Mouse (Mus musculus) cerebral cortex, adult 2 months (tissue): ENCODE measurements around the gene Lrriq1.

ENCODE experiments used
- WGBS: fragments of 180-500 bp; shearing (Covaris S2); methylation state at CpG from one replicate; pipeline ENCODE4 v1.1.7; 2018; 5-methylcytosine and 5-hydroxymethylcytosine counted together

Lrriq1 gene

GRCm38 (mm10) chr10:103235707-103236459 is at the start of gene Lrriq1:
Lrriq1 (minus strand) TSS chr10:103236322.
- 3% methylated on average over 25 of the region's 25 CpGs for WGBS

GRCm38 (mm10) chr10:103253842-103254803 is 18.0 kb upstream of the Lrriq1 start:
- 50% methylated on average over 5 of the region's 5 CpGs for WGBS

- WGBS: 12% methylated on average over 4 of the region's 4 CpGs
Measured at GRCm38 (mm10) chr10:103236460-103236772, 294 bp upstream of the Lrriq1 start.

- WGBS: 93% methylated on average over 1 of the region's 1 CpGs
Measured at GRCm38 (mm10) chr10:103226646-103227045, 9.5 kb downstream of the Lrriq1 start.

- WGBS: 15% methylated on average over 4 of the region's 4 CpGs
Measured at GRCm38 (mm10) chr10:103194655-103195328, 41.3 kb downstream of the Lrriq1 start.

GRCm38 (mm10) chr10:103145769-103146379 is 90.2 kb downstream of the Lrriq1 start:
- 75% methylated on average over 8 of the region's 8 CpGs for WGBS

- WGBS: 87% methylated on average over 11 of the region's 11 CpGs
Measured at GRCm38 (mm10) chr10:103144927-103145768, 91.0 kb downstream of the Lrriq1 start.

- WGBS: 67% methylated on average over 4 of the region's 4 CpGs
Measured at GRCm38 (mm10) chr10:103142526-103142925, 93.6 kb downstream of the Lrriq1 start.

- 46% methylated on average over 6 of the region's 6 CpGs for WGBS
Measured at GRCm38 (mm10) chr10:103141532-103141931, 94.6 kb downstream of the Lrriq1 start.

GRCm38 (mm10) chr10:103140609-103141008 is 95.5 kb downstream of the Lrriq1 start:
- 83% methylated on average over 8 of the region's 8 CpGs for WGBS

- WGBS: 79% methylated on average over 6 of the region's 6 CpGs
Measured at GRCm38 (mm10) chr10:103114629-103115028, 121.5 kb downstream of the Lrriq1 start.

GRCm38 (mm10) chr10:103108090-103108489 is 128.0 kb downstream of the Lrriq1 start:
- WGBS: 95% methylated on average over 2 of the region's 2 CpGs

- 44% methylated on average over 1 of the region's 1 CpGs for WGBS
Measured at GRCm38 (mm10) chr10:103086101-103086500, 150.0 kb downstream of the Lrriq1 start.

- WGBS: 87% methylated on average over 2 of the region's 2 CpGs
Measured at GRCm38 (mm10) chr10:103049593-103049992, 186.5 kb downstream of the Lrriq1 start.

- whole genome bisulfite sequencing: 77% methylated on average over 3 of the region's 3 CpGs
Measured at GRCm38 (mm10) chr10:103046623-103047022, 189.5 kb downstream of the Lrriq1 start.

- 66% methylated on average over 2 of the region's 2 CpGs for WGBS
Measured at GRCm38 (mm10) chr10:103045019-103045418, 191.1 kb downstream of the Lrriq1 start.

- 4% methylated on average over 14 of the region's 14 CpGs for WGBS
Measured at GRCm38 (mm10) chr10:103035002-103035640, 201.0 kb downstream of the Lrriq1 start.

- 7% methylated on average over 11 of the region's 11 CpGs for WGBS
Measured at GRCm38 (mm10) chr10:103030931-103031330, 205.2 kb downstream of the Lrriq1 start.

- 5% methylated on average over 32 of the region's 32 CpGs for WGBS
Measured at GRCm38 (mm10) chr10:103029730-103030490, 206.2 kb downstream of the Lrriq1 start, which contains the start of gene Alx1. Alx1 (minus strand) TSS chr10:103030215.
